Mouse (Mus musculus) T-cell, adult 2 months (primary cell): ENCODE data around the gene Snx5.

Source experiments
- DNase-seq: peaks from one replicate; pipeline ENCODE4 v3.0.0; 2022; ENCODE audit warnings: low spot score

Snx5 gene

GRCm38 (mm10) chr2:144228521-144229346 is 42.0 kb downstream of the Snx5 start:
- peak; percentile 71 for DNase-seq

GRCm38 (mm10) chr2:144226906-144227586 is 43.7 kb downstream of the Snx5 start:
- DNase-seq, result no peak

GRCm38 (mm10) chr2:144224351-144224750 is 46.4 kb downstream of the Snx5 start:
- peak; percentile 50 for DNase-seq

GRCm38 (mm10) chr2:144215601-144216000 is 55.1 kb downstream of the Snx5 start:
- DNase-seq, result no peak

- no peak for DNase-seq
These were observed 55.5 kb downstream of the Snx5 start for GRCm38 (mm10) chr2:144215195-144215594.

GRCm38 (mm10) chr2:144214508-144215185 is 56.1 kb downstream of the Snx5 start:
- DNase-seq, result no peak

GRCm38 (mm10) chr2:144213803-144214202 is 56.9 kb downstream of the Snx5 start:
- no peak for DNase-seq

- DNase-seq, result no peak
These were observed 61.3 kb downstream of the Snx5 start for GRCm38 (mm10) chr2:144209425-144209824.

GRCm38 (mm10) chr2:144207365-144207764 is 63.3 kb downstream of the Snx5 start:
- DNase-seq, result no peak

GRCm38 (mm10) chr2:144203001-144203400 is 67.7 kb downstream of the Snx5 start:
- no peak for DNase-seq

GRCm38 (mm10) chr2:144202567-144202966 is 68.1 kb downstream of the Snx5 start:
- no peak for DNase-seq

- no peak for DNase-seq
These were observed 68.6 kb downstream of the Snx5 start for GRCm38 (mm10) chr2:144202151-144202550.
